Mouse (Mus musculus) forebrain, embryonic 15.5 days (tissue): ENCODE data around the gene Mdga1. TPM values are rescaled to one million over a fixed set of nuclear protein-coding genes. Genes with fewer than 3 reads are reported as not detected.
A peak's percentile ranks its signal among the peaks of the same experiment; 100 is the strongest.
"Not testable (repeated sequence)": the region's sequence is repeated elsewhere in the genome, so short reads cannot be mapped to it uniquely, and the experiment has no call there.

Source experiments
- ATAC-seq: fragments of 200-750 bp; cut with Nextera tagmentation; replicated peaks from 2 replicates; pipeline ENCODE4 v1.8.0; 2017; ENCODE audit warnings: mild to moderate bottlenecking, moderate TSS enrichment, moderate library complexity
- H3K27ac ChIP-seq: fragments of 300-500 bp; sonication (generic); replicated peaks from 2 replicates; pipeline ENCODE4 v1.5.1; 2015; ENCODE audit warnings: mild to moderate bottlenecking, inconsistent platforms
- H3K27me3 ChIP-seq: fragments of 300-500 bp; sonication (generic); 2 replicates; pipeline ENCODE4 v1.6.1; 2015; ENCODE audit warnings: inconsistent platforms
- H3K36me3 ChIP-seq: fragments of 300-500 bp; sonication (generic); 2 replicates; pipeline ENCODE4 v1.6.1; 2015; ENCODE audit warnings: mild to moderate bottlenecking, inconsistent platforms
- H3K4me1 ChIP-seq: fragments of 300-500 bp; sonication (generic); 2 replicates; pipeline ENCODE4 v1.6.1; 2015; ENCODE audit warnings: inconsistent platforms
- H3K4me2 ChIP-seq: fragments of 300-500 bp; sonication (generic); replicated peaks from 2 replicates; pipeline ENCODE4 v1.6.1; 2015; ENCODE audit warnings: mild to moderate bottlenecking, inconsistent platforms
- H3K4me3 ChIP-seq: fragments of 300-500 bp; sonication (generic); 2 replicates; pipeline ENCODE4 v1.5.1; 2015; ENCODE audit warnings: mild to moderate bottlenecking, inconsistent platforms
- H3K9ac ChIP-seq: fragments of 300-500 bp; sonication (generic); replicated peaks from 2 replicates; pipeline ENCODE4 v1.6.1; 2015; ENCODE audit warnings: mild to moderate bottlenecking, inconsistent platforms
- H3K9me3 ChIP-seq: fragments of 300-500 bp; sonication (generic); 2 replicates; pipeline ENCODE4 v1.6.1; 2016; ENCODE audit warnings: inconsistent platforms
- WGBS: fragments of 180-500 bp; shearing (Covaris S2); methylation state at CpG from one replicate; pipeline ENCODE4 v1.1.7; 2015; ENCODE audit warnings: mixed read lengths; 5-methylcytosine and 5-hydroxymethylcytosine counted together
- polyA plus RNA-seq: library from polyadenylated mRNA; unstranded; fragments of >200 nt; fragmentation: Nextera tagmentation; extraction: Ambion mirVana; gene quantifications from 2 replicates; pipeline ENCODE4 v1.2.1, GENCODE M21; 2015

The Mdga1 gene
- polyA plus RNA-seq, 1 experiment from 2014 or later, result 13.4 TPM

DNA sequence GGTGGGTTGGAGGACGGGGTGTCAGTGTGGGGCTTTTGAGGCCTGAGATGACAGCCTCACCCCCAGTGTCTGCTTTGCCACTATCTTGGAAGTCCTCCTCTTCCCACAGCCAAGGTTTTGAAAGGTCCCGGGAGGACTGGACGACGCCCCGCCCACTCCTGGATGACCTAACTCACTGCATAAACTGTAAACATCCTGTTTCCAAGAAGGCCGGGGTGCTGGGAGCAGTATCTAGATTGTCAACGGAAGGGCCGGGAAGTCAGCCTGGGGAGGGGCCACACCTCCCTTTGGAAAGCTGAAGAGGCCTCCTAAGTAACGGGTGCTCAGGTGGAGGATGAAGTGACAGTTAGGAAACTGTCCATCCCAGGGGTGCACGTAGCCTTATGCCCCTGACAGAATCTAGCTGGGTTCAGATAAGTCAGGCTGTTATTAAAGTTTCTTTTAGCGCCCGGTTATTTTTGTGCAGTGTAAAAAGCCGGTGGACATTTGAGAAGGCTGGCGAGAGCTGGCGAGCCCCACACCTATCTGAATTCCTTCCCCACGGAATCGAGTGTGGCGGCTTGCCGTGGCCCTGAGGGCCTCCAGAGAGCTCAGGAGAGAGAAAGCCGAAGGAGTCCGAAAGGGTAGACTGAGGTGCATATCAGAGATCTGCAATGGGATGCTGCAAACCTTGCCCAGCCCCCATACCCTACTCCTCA is 170.3 kb downstream of the Mdga1 start:
- H3K9me3 ChIP-seq, result no peaks in the 10 kb centered on the region
- H3K27me3 ChIP-seq, result no peaks in the 10 kb centered on the region
- H3K4me2 ChIP-seq, result no peak overlapping the region
- H3K36me3 ChIP-seq, result no peaks in the 10 kb centered on the region
- H3K27ac ChIP-seq, result no peak overlapping the region
- no peak for ATAC-seq
- peaks cover 35% of the 10 kb centered on the region for H3K4me1 ChIP-seq
- no peak overlapping the region for H3K4me3 ChIP-seq
- H3K9ac ChIP-seq, result no peak overlapping the region
- WGBS, result 84% methylated on average over 21 of the region's 21 CpGs

- 40% methylated on average over 10 of the region's 10 CpGs for WGBS
- no peak overlapping the region for H3K4me2 ChIP-seq
- peaks cover 43% of the 10 kb centered on the region for H3K4me1 ChIP-seq
- H3K27ac ChIP-seq, result peak overlapping the region; percentile 23; the same call in 1 of the 2 replicates
- H3K4me3 ChIP-seq, result no peak overlapping the region
- ATAC-seq, result no peak
- no peaks in the 10 kb centered on the region for H3K36me3 ChIP-seq
- H3K27me3 ChIP-seq, result no peaks in the 10 kb centered on the region
- no peak overlapping the region for H3K9ac ChIP-seq
- no peaks in the 10 kb centered on the region for H3K9me3 ChIP-seq
Measured at GRCm38 (mm10) chr17:29798151-29798550, 171.7 kb downstream of the Mdga1 start.

DNA sequence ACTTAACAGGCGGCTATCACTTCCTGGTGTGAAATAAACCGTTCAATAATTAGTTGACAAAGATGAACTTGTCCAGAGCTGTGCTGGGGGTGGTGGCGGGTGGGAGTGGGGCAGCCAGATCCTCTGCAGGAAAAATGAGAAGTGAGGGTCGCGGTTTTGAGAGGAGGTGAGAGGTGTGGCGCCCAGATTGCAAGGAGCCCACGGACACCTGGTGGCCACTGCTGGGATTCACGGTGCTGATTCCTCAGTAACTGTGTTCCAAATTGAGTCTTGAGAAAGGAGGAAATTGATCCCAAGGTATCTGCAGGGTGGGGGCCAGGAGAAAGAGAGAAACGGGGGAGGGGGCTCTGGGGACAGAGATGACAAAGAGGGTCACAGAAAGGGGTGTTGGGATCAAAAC is 173.1 kb downstream of the Mdga1 start:
- WGBS, result 54% methylated on average over 9 of the region's 9 CpGs
- Histone ChIP-seq H3K36me3 (no peaks in the 10 kb centered on the region), H3K4me2 (no peak overlapping the region), H3K4me1 (peaks cover 47% of the 10 kb centered on the region), H3K9me3 (no peaks in the 10 kb centered on the region), H3K4me3 (no peak overlapping the region), H3K27me3 (no peaks in the 10 kb centered on the region), H3K9ac (no peak overlapping the region), H3K27ac (no peak overlapping the region)
- no peak for ATAC-seq

DNA sequence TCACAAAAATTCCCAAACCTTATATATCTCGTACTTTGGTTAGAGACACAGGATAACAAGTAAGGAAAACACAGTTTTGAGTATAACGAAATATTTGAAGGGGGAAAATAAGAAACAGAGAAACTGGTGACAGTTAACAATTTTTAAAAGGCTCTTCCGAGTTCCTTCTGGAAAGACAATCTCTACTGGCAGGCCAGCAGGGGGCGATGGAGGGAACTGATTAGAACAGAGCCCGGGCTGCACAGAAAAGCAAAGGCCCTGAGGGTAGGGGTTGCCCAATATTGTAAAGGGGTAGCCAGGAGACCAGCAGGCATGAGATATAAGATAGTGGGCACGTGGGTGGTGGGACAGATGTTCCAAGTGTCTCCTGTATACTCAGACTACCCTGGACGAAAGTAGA is 173.8 kb downstream of the Mdga1 start:
- H3K9ac ChIP-seq, result no peak overlapping the region
- ATAC-seq, result no peak; the same call in 1 of the 2 replicates
- H3K9me3 ChIP-seq, result no peaks in the 10 kb centered on the region
- H3K27ac ChIP-seq, result peak overlapping the region; percentile 83
- no peak overlapping the region for H3K4me3 ChIP-seq
- peaks cover 53% of the 10 kb centered on the region for H3K4me1 ChIP-seq
- WGBS, result 8% methylated on average over 7 of the region's 7 CpGs
- H3K27me3 ChIP-seq, result no peaks in the 10 kb centered on the region
- no peaks in the 10 kb centered on the region for H3K36me3 ChIP-seq
- no peak overlapping the region for H3K4me2 ChIP-seq

GRCm38 (mm10) chr17:29795050-29795770 is 174.7 kb downstream of the Mdga1 start:
- peak overlapping the region; percentile 83 for H3K27ac ChIP-seq
- peak overlapping the region; percentile 48 for H3K4me2 ChIP-seq
- H3K4me3 ChIP-seq, result peak overlapping the region; percentile 24
- H3K27me3 ChIP-seq, result no peaks in the 10 kb centered on the region
- H3K9me3 ChIP-seq, result no peaks in the 10 kb centered on the region
- H3K9ac ChIP-seq, result peak overlapping the region; percentile 35
- peak; percentile 61 for ATAC-seq
- 2% methylated on average over 22 of the region's 23 CpGs for whole genome bisulfite sequencing
- peaks cover 55% of the 10 kb centered on the region for H3K4me1 ChIP-seq
- H3K36me3 ChIP-seq, result no peaks in the 10 kb centered on the region

DNA sequence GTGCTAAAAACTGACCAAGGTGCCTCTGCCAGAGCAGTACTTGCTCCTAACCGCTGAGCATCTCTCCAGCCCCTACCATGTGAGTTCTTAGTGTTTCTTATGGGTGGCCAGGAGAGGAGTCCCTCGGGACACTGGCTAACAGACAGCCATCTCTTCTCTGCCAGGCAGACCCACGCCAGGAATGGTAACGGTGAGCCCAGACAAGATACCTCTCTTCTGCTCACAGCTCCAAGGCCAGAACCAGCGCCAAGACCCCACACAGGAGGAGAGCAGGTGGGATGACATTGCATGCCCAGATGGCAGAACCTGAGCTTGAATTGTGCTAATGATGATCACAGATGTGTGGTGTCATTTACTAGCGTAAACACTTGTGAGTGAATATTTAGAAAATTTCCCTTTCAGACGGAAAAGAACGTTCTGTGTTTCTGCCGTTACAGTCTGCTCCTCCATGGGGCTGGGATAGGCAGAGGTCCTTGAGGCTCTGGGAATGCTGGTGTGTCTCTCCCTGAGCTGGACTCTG is 178.3 kb downstream of the Mdga1 start:
- Histone ChIP-seq H3K4me2 (no peak overlapping the region), H3K4me1 (peaks cover 45% of the 10 kb centered on the region), H3K27ac (peak overlapping the region; percentile 68), H3K27me3 (no peaks in the 10 kb centered on the region), H3K36me3 (no peaks in the 10 kb centered on the region), H3K4me3 (no peak overlapping the region), H3K9me3 (no peaks in the 10 kb centered on the region), H3K9ac (no peak overlapping the region)
- no peak for ATAC-seq
- WGBS, result 60% methylated on average over 9 of the region's 9 CpGs

GRCm38 (mm10) chr17:29790231-29790740 is 179.6 kb downstream of the Mdga1 start:
- H3K27ac ChIP-seq, result peak overlapping the region; percentile 80
- ATAC-seq, result no peak
- 75% methylated on average over 12 of the region's 12 CpGs for WGBS
- no peak overlapping the region for H3K4me2 ChIP-seq
- no peak overlapping the region for H3K9ac ChIP-seq
- H3K4me3 ChIP-seq, result no peak overlapping the region
- no peaks in the 10 kb centered on the region for H3K27me3 ChIP-seq
- H3K4me1 ChIP-seq, result peaks cover 32% of the 10 kb centered on the region
- no peaks in the 10 kb centered on the region for H3K36me3 ChIP-seq
- no peaks in the 10 kb centered on the region for H3K9me3 ChIP-seq

DNA sequence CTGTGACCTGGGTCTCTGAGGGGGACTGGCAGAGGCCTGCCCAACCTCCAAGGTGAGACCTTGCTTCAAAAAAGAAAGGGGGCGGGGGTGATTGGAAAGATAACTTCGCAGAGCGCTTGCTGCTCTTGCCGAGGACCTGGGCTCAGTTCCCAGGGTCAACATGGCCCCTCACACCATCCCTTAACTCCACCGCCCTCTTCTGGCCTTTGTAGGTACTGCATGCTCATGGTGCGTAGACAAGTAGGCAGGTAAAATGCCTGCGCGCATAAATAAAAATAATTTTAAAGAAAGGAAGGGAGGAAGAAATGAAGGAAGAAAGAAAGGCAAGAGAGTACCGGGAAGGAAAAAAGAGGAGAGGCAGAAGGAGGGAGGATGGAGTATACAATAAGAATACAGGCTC is 180.2 kb downstream of the Mdga1 start:
- H3K9me3 ChIP-seq, result no peaks in the 10 kb centered on the region
- no peaks in the 10 kb centered on the region for H3K27me3 ChIP-seq
- no peak overlapping the region for H3K4me3 ChIP-seq
- WGBS, result 65% methylated on average over 9 of the region's 9 CpGs
- H3K36me3 ChIP-seq, result no peaks in the 10 kb centered on the region
- ATAC-seq, result no peak
- peak overlapping the region; percentile 80 for H3K27ac ChIP-seq
- no peak overlapping the region for H3K4me2 ChIP-seq
- no peak overlapping the region for H3K9ac ChIP-seq
- peaks cover 26% of the 10 kb centered on the region for H3K4me1 ChIP-seq

GRCm38 (mm10) chr17:29788573-29788972 is 181.3 kb downstream of the Mdga1 start:
- no peak overlapping the region for H3K9ac ChIP-seq
- no peak overlapping the region for H3K4me2 ChIP-seq
- no peaks in the 10 kb centered on the region for H3K9me3 ChIP-seq
- H3K4me1 ChIP-seq, result peaks cover 19% of the 10 kb centered on the region
- H3K4me3 ChIP-seq, result no peak overlapping the region
- H3K27ac ChIP-seq, result no peak overlapping the region
- H3K36me3 ChIP-seq, result no peaks in the 10 kb centered on the region
- no peak for ATAC-seq
- no peaks in the 10 kb centered on the region for H3K27me3 ChIP-seq
- 86% methylated on average over 10 of the region's 10 CpGs for WGBS

DNA sequence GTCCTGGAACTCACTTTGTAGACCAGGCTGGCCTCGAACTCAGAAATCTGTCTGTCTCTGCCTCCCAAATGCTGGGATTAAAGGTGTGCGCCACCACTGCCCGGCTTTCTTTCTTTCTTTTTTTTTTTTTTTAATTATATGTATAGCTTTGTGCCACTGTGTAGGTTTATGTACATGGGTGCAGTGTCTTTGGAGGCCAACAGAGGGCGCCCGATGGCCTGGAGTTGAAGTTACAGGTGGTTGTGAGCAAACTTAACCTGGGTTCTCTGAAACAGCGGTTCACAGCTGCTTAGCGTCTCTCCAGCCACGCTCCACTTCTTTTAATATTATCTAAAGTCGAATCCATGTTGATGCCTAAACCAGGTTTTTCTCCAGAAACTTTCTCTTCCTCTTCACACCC is 185.1 kb downstream of the Mdga1 start:
- H3K9ac ChIP-seq, result no peak overlapping the region
- no peak for ATAC-seq

DNA sequence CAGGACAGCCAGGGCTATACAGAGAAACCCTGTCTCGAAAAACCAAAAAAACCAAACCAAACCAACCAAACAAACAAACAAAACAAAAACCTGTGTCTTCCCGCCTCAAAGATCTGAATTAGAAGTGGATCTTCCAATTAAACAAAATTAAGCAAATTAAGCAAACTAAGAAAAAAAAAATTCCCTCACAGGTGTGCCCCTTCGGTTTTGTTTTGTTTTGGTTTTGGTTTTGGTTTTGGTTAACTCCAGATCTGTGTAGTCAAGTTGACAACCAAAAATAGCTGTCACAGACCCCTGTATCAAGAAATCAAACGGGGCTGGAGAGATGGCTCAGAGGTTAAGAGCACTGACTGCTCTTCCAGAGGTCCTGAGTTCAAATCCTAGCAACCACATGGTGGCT is 188.4 kb downstream of the Mdga1 start:
- H3K9ac ChIP-seq, H3K9me3 ChIP-seq, H3K4me1 ChIP-seq, H3K36me3 ChIP-seq, H3K4me2 ChIP-seq, H3K4me3 ChIP-seq, H3K27ac ChIP-seq, H3K27me3 ChIP-seq, ATAC-seq: not testable (repeated sequence)
- WGBS, result 87% methylated on average over 4 of the region's 4 CpGs

More for the DNA sequence above, 185.1 kb downstream of the Mdga1 start:
- no peak overlapping the region for H3K27ac ChIP-seq
- no peaks in the 10 kb centered on the region for H3K9me3 ChIP-seq
- H3K27me3 ChIP-seq, result no peaks in the 10 kb centered on the region
- 83% methylated on average over 9 of the region's 9 CpGs for WGBS
- H3K4me2 ChIP-seq, result no peak overlapping the region
- H3K4me3 ChIP-seq, result no peak overlapping the region
- H3K4me1 ChIP-seq, result 0 out of 2 replicates have a peak, but pooled peaks cover under 1% of the 10 kb centered on the region
- no peaks in the 10 kb centered on the region for H3K36me3 ChIP-seq

GRCm38 (mm10) chr17:29778021-29778420 is 191.9 kb downstream of the Mdga1 start:
- no peak overlapping the region for H3K4me3 ChIP-seq
- no peaks in the 10 kb centered on the region for H3K27me3 ChIP-seq
- H3K36me3 ChIP-seq, result no peaks in the 10 kb centered on the region
- 14% methylated on average over 8 of the region's 8 CpGs for WGBS
- H3K27ac ChIP-seq, result peak overlapping the region; percentile 28; the same call in 1 of the 2 replicates
- peak; percentile 83 for ATAC-seq
- H3K9me3 ChIP-seq, result no peaks in the 10 kb centered on the region
- no peak overlapping the region for H3K4me2 ChIP-seq
- peaks cover 10% of the 10 kb centered on the region for H3K4me1 ChIP-seq
- no peak overlapping the region for H3K9ac ChIP-seq
